Mouse (Mus musculus) cerebellum, adult 9-11 months (tissue): ENCODE measurements at regions not wholly inside any gene's neighbourhood (a gene's known extent, or its start where the extent isn't known, plus 50 kb on each side); places are given as distances from the start of the nearest gene placed in this dataset.

Experiments used
- DNase-seq: peaks from one replicate; pipeline ENCODE4 v3.0.0; 2022

GRCm38 (mm10) chr7:67895166-67895565 lies 57.5 kb upstream of the Igf1r start:
- no peak for DNase-seq

DNA sequence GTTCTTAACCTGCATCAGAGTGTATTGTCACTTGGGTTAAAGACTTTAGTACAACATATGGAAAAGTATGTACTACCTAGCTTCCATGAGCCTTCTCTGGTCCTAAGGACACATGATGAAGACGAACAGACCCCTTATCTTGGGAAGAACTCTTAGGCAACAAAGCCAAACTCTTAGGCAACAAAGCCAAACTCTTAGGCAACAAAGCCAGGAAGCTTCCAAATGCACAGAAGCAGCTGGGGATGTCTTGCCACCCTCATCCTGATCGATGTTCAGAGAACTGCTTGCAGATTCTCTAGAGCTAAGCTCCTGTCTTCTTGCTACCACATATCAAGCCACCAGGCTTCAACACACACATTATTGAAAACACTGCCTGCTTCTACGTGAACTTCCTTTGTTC lies 59.7 kb upstream of the Igf1r start:
- DNase-seq: no peak

DNA sequence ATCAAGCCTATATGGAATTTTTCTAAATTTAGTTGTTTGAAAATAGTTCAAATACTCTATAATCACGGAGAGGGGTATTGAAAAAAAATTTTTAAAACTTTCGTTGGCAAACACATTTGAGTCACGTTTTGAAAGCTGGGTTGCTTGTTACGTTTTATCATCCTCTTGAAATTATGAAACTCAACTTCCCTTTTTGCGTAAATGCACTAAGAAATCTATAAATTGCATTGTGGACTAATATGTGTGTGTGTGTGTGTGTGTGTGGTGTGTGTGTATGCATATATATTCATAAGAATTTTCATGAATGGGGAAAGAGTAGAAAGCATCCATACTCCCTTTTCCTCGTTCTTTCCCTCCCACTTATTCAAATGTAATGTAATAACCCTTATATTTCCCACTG lies 69.6 kb upstream of the Igf1r start:
- no peak for DNase-seq

GRCm38 (mm10) chr7:67882606-67883005 lies 70.0 kb upstream of the Igf1r start:
- DNase-seq: no peak

DNA sequence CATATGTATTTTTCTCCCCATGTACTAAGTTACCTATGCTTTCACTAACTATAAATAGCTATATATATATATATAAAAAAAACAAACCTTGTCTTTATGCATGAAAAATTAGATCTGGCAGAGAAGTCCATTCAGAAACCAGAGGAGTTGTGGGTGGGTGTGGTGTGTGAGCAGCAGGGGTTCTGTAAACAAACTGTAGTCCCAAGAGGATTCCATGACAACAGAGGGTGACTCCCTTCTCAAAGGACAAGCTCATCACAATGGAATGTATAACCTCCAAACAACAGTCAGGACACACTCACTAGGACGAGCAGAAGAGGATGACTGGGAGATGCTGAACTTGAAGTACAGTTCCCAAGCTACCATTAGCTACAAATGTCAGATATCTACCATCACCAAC lies 74.4 kb upstream of the Igf1r start:
- DNase-seq: no peak

- DNase-seq: no peak
Measured at GRCm38 (mm10) chr7:67877587-67877986, 75.0 kb upstream of the Igf1r start.

DNA sequence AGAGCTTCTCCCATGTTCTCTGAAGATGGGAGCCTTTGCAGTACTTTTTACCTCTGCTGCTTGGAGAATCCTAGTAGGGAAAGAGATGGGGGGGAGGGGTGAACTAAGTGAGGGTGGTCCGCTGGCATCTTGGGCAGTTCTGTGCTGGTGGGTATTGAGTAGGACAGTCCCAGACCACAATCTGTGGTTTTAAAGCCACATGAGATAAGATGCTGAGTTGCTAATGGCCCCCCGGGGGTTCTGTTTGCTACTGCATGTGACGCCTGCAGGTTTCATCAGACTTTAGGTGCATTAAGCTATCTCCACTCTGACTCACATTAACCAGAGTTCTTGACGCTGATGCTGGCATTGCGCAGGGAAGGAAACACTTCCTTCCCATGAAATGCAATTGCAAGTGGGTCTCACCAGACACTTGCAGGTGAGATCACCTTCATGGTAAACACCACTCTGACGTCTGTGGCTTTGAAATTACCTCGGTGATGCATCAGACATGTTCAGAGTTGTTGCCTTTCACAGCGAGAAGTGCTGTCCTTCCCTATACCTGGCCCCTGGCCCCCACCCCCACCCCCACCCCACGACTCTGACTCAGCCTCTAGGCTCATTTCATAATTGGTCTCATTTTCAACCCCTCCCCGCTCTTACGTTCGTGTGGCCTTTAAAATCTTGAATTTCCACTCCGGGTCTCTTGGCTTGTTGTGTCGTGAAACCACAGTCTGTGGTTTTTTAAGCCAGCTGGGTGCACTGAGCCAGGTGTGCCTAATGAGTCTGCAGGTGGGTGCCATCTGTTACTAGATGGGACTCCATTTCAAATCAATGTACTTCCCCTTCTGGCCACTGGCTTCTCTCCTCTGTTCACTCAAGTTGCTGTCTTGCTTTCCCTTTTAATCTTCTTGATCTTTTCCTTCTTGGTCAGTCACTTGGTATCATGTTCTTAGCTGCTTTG lies 94.8 kb upstream of the Synm start:
- DNase-seq: no peak

DNA sequence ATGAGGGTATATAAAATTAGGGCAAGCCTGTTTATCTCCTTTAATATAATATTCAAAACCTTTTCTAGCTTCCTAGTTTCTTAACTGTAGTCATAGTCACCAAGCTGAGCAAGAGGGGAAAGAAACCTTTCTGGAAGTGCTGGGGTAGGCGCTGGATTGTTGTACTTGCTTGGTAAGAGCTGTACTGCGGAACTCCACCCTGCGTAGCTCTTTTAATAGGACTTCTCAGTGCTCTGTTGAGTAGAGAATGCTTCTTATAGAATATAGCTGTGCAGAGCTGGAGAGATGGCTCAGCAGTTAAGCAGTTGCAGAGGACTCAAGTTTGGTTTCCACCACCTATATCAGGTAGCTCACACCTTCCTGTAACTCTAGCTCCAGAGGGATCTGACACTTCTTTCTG lies 93.3 kb upstream of the Synm start:
- DNase-seq: no peak

GRCm38 (mm10) chr7:67849509-67849862 lies 89.9 kb upstream of the Synm start:
- no peak for DNase-seq

DNA sequence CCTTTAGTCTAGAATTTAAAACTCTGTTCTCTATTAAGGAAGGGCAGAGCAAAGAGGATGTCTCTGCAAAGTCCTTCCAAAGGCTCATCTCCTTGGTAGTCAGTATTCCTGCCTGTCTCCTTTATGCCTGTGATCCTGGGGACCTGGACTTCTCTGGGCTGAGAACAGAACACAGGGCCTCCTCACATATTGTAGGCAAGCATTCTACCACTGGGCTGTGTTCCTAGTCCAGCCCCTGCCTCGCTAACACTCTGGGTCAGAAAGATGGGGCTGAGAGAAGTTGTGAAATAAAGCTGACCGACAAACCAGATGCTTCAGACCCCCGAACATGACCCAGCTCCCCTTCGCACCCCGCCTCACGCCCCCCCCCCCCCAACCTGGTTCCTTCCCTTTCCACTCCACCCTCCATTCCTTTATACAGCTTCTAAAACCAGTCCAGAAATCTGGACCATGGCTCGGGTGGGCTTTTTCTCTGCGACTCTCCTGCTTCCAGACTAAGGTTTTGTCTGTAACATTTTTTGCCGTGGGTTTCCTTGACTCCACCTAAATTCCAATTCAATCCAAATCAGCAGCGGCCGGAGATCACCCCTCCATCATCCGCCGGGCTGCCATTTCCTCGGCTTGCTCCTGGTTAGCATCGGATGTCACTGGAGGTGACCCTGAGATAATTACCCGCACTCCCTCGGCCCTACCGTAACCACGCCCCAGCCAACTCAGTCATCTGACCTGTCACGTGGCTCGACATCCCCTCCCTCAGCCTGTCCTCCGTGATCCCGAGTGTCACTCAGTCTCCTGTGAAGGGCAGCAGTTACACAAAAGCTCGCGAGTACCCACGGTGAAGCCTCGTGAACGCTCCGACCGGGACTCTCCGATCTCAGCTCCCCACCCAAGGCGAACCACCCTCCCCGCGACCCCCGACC lies 89.3 kb upstream of the Synm start:
- peak; percentile 69 for DNase-seq

DNA sequence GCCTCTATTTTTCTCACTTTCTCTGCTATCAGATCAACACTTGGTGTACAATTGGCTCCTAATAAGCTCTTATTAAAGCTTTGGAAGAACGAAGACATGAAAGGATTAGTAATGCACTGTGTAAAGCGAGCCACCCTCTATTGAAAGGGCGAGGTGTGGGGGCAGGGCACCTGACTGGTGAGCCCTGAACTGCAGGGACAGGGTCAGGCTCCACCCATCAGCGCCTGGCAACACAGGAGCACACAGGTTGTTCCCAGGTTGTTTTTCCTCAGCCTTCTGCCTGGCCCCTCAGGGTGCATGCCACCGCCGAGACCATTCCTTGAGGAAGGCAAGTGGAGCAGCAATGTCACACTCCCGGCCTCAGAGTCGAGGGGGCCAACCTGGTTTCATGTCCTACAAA lies 87.3 kb upstream of the Synm start:
- DNase-seq: no peak

DNA sequence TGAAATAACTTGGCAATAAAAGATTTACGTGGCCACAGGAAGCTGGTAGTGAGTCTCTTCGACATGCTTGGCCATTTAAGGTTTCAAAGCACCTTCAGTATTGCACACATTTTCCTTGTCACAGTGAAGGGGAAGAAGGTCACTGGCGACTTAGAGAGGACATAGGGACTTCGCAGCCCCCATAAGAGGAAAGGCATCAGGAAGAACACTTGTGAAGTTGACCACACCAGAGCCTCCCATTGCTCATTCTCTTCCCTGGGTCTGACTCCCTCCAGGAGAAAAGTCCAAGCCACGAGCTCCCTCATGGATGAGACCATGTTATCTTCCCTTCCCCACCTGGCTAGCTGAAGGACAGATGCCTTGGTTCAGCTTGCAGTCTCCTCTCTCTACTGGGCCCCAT lies 77.4 kb upstream of the Synm start:
- no peak for DNase-seq

- no peak for DNase-seq
Measured at GRCm38 (mm10) chr7:67836117-67836949, 76.8 kb upstream of the Synm start.

DNA sequence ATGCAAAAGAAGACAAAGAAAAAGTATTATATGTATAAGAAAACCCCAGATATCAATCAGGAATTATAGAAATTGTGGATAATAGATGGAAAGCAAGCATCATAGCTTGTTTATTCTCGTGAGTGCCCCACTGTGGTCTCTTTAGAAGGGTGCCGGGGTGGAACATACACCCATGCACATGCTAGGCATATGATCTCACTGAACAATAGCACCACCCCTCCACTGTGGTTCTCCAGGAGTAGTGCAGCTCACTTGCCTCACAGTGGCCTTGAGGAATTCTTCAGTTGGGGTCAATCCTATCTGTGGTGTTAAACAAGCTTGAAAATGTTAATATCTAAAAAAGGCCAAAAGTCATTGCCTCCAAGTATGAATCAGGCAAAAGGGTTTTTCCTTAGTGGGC lies 72.2 kb upstream of the Synm start:
- no peak for DNase-seq

DNA sequence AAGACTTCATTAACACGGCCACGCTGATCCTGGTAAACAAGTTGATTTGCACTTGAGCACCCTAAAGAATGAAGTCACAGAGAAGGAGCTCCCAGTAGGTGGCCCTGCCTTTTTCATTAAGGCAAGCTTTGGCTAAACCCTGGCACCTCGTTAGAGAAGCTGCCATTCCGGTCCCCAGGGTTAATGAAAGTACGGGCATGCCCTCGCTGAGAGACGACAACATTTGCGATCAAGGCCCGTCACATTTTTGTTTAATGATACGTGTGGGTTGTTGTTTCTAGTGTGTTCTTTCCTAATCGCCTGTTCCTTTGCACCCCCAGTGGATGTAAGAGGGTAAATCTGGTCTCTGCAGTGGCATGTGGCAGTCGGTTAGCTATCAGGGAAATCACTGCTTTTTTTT lies 67.8 kb upstream of the Synm start:
- no peak for DNase-seq

DNA sequence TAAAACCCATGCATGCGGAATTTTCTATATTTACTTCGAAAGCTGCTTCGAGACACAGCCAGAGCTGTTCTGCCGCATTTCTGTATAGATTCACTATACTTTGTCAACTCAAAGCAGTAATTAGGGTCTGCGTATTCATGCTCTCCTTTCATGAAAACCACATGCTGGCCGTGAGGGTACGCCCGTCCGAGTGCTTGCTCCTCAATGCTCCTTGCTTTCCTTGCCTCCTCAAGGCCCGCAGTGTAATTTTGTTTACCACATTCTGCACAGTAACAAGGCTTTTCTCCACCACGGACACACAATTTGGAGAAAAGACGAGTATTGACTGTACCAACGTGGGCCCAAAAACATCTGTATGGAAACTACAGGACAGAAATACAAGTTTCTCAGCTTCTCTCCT lies 67.4 kb upstream of the Synm start:
- DNase-seq: no peak

- DNase-seq: no peak
Measured at GRCm38 (mm10) chr7:67826368-67826767, 66.8 kb upstream of the Synm start.

- DNase-seq: no peak
Measured at GRCm38 (mm10) chr7:67825636-67826280, 66.2 kb upstream of the Synm start.

DNA sequence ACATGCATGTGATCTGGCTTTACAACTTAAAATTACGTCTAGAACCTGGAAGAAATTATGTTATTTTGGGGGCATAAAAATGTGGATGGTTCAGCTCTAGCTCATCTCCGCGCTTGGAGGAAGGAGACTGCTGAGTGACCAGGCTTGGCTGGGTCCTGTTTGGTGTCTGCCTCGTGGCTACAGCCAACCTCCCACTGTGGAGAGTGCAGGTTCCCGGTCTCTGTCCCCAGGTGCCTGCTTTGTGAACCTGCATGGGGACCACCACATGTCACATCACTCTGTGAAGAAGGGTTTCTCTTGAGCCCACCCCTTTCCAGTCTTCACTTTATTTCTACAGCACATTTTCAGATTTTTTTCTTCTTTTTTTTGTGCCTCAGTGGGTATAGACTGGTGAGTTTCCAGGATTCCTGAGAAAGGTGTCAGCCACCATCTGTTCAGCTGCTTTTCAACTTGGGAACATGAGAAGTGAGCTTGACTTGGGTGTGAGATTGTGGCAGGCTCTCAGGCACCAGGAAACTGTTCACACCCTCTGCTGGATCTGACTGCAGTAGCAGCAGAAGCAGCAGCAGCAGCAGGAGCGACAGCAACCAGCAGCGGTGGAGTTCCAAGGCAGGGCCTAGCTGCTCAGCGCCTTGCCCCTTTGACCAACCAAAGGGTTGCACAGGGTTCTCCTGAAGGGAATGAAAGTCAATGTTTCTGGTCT lies 64.6 kb upstream of the Synm start:
- DNase-seq: no peak

DNA sequence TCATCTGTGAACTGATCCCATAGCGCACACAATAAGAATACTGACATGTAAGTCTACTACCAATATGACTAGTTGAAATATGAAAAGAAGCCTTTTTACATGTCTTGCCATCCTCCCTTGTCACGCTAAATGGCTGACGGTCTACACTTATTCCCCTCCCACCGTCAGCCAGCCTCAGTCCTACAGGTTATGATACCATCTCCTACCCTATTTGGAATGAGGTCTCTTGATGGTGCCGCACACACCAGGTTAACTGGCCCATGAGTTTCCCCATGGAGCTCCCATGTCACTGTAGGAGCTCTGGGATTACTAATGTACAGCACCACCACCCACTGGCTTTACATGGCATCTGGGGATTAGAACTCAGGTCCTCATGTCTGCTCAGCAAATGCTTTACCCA lies 60.0 kb upstream of the Synm start:
- no peak for DNase-seq

- no peak for DNase-seq
Measured at GRCm38 (mm10) chr7:67817556-67817955, 58.0 kb upstream of the Synm start.

- DNase-seq: no peak
Measured at GRCm38 (mm10) chr7:67814861-67815260, 55.3 kb upstream of the Synm start.
